Comparison of ENCODE assay signal across 8 mouse cellular contexts in the genomic region with DNA sequence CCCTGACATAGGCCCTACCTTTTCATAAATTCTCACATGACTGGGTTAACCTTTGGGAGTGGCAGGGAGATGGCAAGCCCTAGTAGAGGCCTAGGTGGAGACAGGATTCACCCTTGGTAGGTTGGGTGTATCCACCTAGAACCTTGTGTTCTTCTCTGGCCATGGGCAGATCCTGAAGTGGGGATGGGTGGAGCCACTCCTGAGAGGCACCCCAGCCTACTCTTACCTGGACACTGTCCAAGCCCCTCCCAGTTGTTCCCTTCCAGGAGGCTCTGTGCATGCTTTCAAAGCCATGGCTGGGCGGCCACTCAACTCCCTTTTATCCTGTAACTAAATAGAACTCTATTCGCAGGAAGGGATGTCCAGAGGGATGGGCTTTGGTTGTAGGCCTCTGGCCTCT. TPM values are rescaled to one million over a fixed set of nuclear protein-coding genes. Genes with fewer than 3 reads are reported as not detected.
DNase-seq lines count a peak whose midpoint lies in the region; TF ChIP-seq lines count a peak whose summit lies in the region.
"Had no signal": no experiment of that assay in that cellular context is flagged by ENCODE, and none has a peak within 500 bp of the region (broad histone marks: within the 10 kb centered on the region; RNA-seq: fewer than 3 reads in every experiment).

No protein-coding gene starts in this region.

- WGBS in liver, adult 2 months, result 54% methylated on average over 2 of the region's 2 CpGs

- no peaks in the 10 kb centered on the region for H3K27me3 ChIP-seq in liver, adult 2 months (ENCODE audit: control insufficient read depth, insufficient read depth, low read length)
- H3K27me3 ChIP-seq: heart, embryonic 13.5 days had no signal

- TF ChIP-seq POLR2A in liver, adult 2 months (IDR thresholded peaks at IDR 0.05; ENCODE audit: extremely low read depth, insufficient read depth, low read length), result no peak

- no peak overlapping the region for H3K27ac ChIP-seq in liver, adult 2 months (replicated peaks; ENCODE audit: insufficient read depth, low read depth, low read length)
- H3K27ac ChIP-seq: heart, embryonic 13.5 days had no signal

- no peak for TF ChIP-seq CTCF in liver, adult 2 months (IDR thresholded peaks at IDR 0.05; ENCODE audit: low read depth, low read length)

- peaks cover 40% of the 10 kb centered on the region for H3K79me2 ChIP-seq in liver, adult 2 months (ENCODE audit: control insufficient read depth, insufficient read depth, low read length)

- DNase-seq in liver, adult 2 months (ENCODE audit: extremely low read depth, low read depth, low spot score), result peak; percentile 12
- DNase-seq in liver, result no peak
- DNase-seq in heart, adult 8-10 months (ENCODE audit: low spot score), result peak; percentile 51
- DNase-seq in kidney, adult 8-10 months, result peak; percentile 70 to 80
- peak; percentile 63 to 64 for DNase-seq in lung, postnatal 4 days
- no peak for DNase-seq in embryo, embryonic 10.5 days (ENCODE audit: low spot score)
- DNase-seq in cerebellum, adult 11 months, result no peak

- no peak overlapping the region for H3K4me3 ChIP-seq in liver, adult 2 months (ENCODE audit: insufficient read depth, low read depth, low read length)
- H3K4me3 ChIP-seq: heart, embryonic 13.5 days had no signal

- H3K9ac ChIP-seq in liver, adult 2 months (ENCODE audit: low read depth, low read length), result no peak overlapping the region
- H3K9ac ChIP-seq: heart, embryonic 13.5 days had no signal

- H3K4me1 ChIP-seq in liver, adult 2 months (ENCODE audit: control insufficient read depth, insufficient read depth, low read length), result peaks cover 8% of the 10 kb centered on the region

- H3K36me3 ChIP-seq in liver, adult 2 months (ENCODE audit: control insufficient read depth, insufficient read depth, low read length), result no peaks in the 10 kb centered on the region
- H3K36me3 ChIP-seq: heart, embryonic 13.5 days had no signal

RNA-seq across cellular contexts. Expression of a gene that starts 33.2 kb away (rescaled TPM):
- total RNA-seq in liver, adult 2 months (2014; rRNA removed), result 17.0 and 19.5 TPM in 2 replicates
- polyA plus RNA-seq in liver, adult 2 months (2012; rRNA removed), result 2.4 and 2.6 TPM in 2 replicates
- 10 to 100 TPM; 26.9 to 29.2 (median 27.7) TPM for total RNA-seq in heart, adult 8-10 months (2022)

Comparison
In these comparisons a context has a peak if more than half of its experiments do, and no peak if none do; other contexts are left out.
1. DNase-seq: peak in liver, adult 2 months (single experiment), heart, adult 8-10 months (single experiment), kidney, adult 8-10 months (2 of 2) and lung, postnatal 4 days (2 of 2); none in liver (single experiment), embryo, embryonic 10.5 days (single experiment) and cerebellum, adult 11 months (single experiment).